Mouse (Mus musculus) brain, embryonic 18.5 days (tissue): ENCODE measurements around the gene Slc12a7.
"Not testable (repeated sequence)": the region's sequence is repeated elsewhere in the genome, so short reads cannot be mapped to it uniquely, and the experiment has no call there.

ENCODE experiments used
- DNase-seq: peaks from one replicate; pipeline ENCODE4 v3.0.0-alpha.2; 2012; ENCODE audit warnings: low read depth, low spot score

Gene Slc12a7

GRCm38 (mm10) chr13:73732742-73733700, at the start of gene Slc12a7:
TSS of gene Slc12a7 (plus strand) at chr13:73733094.
- no peak for DNase-seq

DNA sequence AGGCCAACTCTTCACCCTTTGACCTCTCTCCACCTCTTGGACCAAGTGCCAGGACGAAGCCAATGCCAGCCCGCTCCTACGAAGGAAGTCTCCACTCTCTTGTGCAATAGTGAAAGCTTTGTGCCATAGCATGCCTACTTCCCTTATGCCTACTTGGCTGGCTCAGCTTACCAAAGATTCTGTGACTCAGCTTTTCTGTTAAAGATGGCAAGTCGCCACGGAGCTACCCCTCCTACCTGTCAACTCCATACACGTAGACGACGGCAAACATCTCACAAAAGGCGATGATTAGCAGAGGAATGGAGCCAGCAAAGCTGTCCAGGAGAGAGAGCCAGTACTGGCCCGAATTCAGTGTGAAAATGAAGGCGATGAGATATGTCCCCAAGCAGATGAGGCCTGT, 49.2 kb upstream of the Slc12a7 start:
- no peak for DNase-seq

- no peak for DNase-seq
These were observed 48.5 kb upstream of the Slc12a7 start for GRCm38 (mm10) chr13:73684412-73684811.

DNA sequence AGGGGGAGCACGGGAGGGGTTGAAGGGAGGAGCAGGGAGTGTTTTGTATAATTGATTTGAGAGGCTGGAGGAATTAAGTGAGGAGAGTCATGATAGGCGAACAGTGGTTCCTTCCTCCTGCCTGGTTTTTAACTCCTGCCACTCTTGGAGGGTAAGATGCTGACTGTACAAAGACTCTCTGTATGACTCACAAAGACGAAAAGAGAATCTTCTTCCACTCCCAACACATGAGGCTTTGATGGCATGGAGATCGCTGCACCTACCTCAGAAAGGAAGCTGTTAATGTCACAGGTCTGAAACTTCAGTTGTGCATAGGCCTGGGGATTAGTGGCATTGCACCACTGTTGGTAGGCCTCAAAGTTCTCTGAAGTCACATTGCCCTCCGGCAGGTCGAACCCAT, 47.4 kb upstream of the Slc12a7 start:
- no peak for DNase-seq

GRCm38 (mm10) chr13:73687601-73688000, 45.3 kb upstream of the Slc12a7 start:
- DNase-seq: no peak

DNA sequence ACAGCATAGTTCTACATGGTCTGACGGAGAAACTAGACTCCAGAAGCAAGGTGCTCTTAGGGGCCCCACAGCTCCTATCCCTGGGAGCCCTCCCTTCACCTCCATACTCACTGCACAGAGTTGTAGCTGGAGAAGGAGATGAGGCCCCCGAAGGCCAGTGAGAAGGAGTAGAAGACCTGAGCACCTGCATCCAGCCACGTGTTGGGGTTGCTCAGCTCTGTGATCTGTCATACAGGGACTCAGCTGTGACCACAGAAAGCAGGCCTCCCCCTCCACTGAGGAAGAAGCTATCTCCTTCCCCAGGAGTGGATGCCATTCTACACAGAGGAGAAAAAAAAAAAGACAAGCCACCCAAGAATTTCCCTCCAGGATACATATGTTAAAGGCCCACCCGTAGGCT, 44.0 kb upstream of the Slc12a7 start:
- DNase-seq: no peak

DNA sequence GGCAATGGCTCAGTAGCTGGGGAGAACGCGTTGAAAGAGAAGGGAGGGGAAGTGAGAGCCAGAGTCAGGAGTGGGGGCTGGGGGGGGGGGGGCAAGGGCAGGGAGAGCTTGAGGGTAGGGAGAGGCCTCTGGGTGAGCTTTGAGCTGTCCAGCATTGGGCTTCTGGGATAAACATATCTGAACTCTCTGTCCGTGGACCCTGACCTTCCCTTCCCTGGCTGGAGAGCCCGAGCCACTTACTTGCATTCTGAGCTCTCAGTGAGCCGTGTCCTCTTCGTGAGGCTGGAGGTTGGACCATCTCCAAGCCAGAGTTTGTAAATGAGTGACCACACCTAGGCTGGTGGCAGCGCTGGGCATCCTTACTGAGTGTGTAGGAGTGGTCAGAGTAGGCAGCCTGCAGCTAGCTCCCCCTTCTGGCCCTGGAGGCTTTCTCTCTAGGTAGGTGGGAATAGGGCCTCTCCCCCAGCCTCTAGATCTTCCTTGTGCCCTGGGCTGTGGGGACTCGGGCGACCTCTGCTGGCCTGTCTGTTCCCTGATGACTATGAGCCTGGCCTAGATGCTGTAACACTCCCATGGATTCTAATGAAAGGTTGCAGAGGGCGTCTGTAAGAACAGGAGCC, 40.5 kb upstream of the Slc12a7 start:
- no peak for DNase-seq

DNA sequence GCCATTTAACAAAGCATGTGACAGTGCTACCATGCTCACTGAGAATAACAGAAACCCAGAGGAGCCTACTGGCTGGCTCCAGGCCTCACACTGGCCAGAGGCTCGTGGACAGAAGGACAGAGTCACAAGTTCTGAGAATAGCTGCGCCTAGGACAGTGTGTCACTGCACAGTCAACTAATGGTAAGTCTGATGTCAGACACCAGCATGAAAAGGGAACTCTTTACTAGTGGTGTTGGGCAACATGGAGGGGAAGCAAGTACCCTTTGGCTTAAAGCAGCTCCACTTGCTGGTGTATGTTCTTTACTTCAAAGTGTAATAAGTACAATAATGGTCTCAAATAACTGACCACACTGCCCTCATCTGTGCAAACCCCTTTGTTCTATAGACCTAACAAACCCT, 39.6 kb upstream of the Slc12a7 start:
- DNase-seq: no peak

DNA sequence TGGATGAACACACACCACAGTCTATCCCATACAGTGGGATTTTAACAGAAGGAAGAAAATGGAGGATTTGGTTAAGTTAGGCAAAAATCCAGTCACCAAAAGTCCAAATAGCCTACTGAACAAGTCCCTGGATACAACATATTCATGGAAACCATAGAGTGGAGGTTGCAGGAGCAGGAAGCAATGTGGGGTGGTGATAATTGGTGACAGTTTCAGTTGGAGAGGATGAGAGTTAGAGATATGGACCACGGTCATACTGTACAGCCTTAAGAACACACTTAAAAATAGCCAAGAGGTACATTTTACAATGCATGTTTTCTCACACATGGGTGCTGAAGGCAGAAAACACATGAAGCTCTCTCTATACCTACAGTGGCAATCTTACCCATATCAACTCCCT, 37.9 kb upstream of the Slc12a7 start:
- DNase-seq: no peak

DNA sequence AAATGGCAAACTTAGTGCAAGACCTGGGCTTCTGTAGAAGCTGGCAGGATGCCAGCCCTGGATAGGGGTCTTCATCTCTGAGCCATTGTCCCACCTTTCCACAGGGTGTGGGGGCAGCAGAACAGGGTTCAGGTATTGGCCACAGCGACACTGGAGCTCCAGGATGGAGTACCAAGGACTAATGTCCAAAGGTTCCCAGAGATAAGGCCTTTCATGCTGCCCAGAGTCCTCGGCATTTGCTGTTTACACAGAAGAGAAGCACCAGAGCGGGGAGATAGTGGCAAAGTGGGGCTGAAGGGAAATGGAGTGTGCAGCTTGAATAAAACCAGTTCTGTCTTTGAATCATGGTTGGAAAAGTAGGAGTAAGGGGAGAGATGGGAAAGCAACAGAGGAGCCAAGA, 36.4 kb upstream of the Slc12a7 start:
- no peak for DNase-seq

- DNase-seq: no peak
These were observed 33.2 kb upstream of the Slc12a7 start for GRCm38 (mm10) chr13:73699714-73700113.

GRCm38 (mm10) chr13:73700554-73700953, 32.3 kb upstream of the Slc12a7 start:
- no peak for DNase-seq

DNA sequence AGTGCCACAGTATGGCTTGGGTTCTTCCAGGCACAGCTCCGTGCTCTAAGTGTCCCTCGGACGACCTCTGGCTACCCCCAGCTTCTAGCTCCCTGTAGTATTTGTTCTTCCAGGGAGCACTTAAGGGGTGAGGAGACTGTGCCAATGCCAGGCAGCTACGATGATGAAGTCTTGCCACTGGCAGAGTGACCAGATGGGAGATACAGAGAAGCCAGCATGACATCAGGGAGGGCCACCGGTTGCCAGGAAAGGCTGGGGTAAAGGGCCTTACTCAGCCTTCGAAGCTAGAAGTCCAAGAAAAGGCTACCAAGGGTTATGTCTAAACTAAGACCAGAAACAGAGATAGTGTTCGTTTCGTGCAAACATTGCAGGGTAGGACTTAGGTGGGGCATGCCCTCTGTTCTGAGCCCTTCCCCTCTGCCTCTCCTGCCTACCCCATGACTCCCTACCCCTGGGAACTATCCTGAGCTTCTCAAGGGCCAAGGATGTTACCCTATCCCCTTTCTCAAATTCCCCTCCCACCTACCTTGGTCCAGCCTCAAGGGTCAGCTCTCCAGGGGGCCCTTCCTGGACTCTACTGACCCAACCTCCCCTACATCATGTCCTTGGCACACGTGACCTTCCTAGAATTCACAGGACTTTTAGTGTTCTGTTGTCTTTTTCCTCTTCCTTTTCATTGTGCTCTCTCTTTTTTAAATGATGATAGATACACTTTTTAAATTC, 31.6 kb upstream of the Slc12a7 start:
- no peak for DNase-seq

- no peak for DNase-seq
These were observed 30.1 kb upstream of the Slc12a7 start for GRCm38 (mm10) chr13:73702776-73703175.

DNA sequence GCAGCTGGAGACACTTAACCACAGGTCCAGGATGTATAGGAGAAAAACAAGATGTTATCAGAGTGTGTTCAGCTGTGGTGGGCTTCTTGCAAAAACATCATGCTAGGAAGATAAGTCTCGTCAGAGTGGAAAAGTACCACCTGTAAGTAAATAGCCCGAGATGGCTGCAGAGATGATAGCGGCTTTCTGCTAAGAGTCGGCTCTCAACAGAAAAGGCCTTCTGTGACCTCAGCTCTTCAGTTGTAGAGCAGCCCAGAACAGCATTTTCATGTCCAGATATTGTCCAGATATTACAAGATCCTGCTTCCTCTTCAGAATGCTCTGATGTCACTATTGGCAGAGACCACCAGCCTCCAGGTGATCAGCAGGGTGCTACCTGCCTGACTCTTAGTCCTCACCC, 29.4 kb upstream of the Slc12a7 start:
- DNase-seq: not testable (repeated sequence)

DNA sequence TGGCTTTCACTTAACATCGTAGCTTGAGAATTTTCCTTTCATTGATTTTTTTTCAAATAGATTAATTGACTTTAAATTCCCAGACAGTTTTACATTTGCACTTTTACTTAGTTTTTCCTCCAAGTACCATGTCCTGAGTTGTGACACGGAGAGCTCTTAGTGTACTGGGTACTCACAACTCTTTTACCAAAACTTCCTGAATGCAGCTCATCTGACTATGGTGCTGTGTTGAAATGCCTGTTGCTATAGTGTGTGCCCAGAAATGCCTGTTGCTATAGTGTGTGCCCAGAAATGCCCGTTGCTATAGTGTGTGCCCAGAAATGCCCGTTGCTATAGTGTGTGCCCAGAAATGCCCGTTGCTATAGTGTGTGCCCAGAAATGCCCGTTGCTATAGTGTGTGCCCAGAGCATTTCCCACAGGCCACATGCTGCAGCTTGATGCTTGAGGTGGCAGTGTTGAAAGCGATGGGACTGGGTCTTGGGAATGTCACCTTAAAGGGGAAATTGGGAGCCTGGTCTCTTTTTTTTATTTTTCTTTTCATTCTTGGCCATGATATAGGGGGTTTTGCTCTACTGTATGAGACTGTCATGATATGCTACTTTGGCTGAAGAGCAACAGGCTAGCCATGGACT, 28.1 kb upstream of the Slc12a7 start, which contains the start of gene Slc6a19:
Slc6a19 (minus strand) TSS at position 172 of the 632 bp plus-strand sequence.
- no peak for DNase-seq

DNA sequence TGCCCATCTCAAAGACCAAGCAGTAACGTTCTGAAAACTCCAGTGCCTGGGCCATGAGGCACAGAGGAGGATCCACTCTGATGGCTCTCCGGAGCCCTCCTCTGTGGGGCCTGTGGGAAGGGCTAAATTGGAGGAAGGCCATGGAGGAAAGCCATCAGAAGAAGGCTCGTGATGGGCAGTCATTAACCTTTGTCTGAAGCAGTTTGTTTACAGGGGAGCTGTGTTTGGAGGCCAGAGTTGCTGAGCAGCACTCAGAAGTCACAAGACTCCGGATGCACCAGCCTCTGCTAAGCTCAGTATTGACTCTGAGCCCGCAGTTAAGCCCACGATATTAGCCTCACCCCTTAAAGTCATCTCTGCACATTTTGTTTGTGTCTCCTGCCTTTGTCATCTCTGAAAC, 23.4 kb upstream of the Slc12a7 start:
- no peak for DNase-seq

DNA sequence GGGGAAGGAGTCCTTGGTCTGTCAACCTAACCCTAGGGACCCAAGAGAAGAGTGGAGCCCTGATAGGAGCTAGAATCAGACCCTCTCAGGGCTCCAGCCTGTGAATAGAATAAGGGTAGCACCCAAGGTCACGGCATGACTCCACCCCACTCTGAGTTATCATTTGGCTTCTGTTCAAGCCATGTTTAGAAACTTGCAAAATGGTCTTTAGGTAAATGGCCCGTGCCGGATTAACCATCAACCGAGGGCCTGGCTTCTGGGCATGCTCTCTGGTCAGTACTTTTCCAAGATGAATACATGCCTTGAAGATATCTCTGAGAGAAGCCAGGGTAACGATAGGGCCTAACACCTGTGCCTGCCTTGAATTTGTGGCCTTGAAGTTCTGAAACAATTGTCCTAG, 21.7 kb upstream of the Slc12a7 start:
- DNase-seq: no peak

- no peak for DNase-seq
These were observed 21.1 kb upstream of the Slc12a7 start for GRCm38 (mm10) chr13:73711803-73712202.

GRCm38 (mm10) chr13:73712228-73712627, 20.7 kb upstream of the Slc12a7 start:
- no peak for DNase-seq

GRCm38 (mm10) chr13:73713204-73713603, 19.7 kb upstream of the Slc12a7 start:
- DNase-seq: no peak

DNA sequence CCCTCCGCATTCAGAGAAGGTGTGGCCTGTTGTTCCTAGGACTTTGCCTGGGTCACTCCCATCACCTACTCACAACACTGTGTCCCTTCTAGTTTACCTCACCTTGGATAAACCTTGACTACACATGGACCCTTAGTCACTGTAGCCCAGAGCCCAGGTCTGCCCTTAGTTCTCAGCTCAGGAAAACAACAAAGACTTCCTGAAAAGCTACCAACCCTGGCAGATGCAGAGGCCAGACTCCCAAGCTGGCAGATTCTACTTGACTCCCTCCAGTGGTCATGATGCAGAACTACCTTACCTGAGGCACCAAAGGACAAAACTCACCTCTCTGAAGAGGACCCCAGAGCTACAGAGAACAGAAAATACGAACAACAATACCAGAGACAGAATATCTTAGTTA, 18.9 kb upstream of the Slc12a7 start:
- no peak for DNase-seq
